Mouse (Mus musculus): ENCODE results near the gene Ubox5.
A peak's percentile ranks its signal among the peaks of the same experiment; 100 is the strongest.
"Not testable (repeated sequence)": the region's sequence is repeated elsewhere in the genome, so short reads cannot be mapped to it uniquely, and the experiment has no call there.

The Ubox5 gene

DNA sequence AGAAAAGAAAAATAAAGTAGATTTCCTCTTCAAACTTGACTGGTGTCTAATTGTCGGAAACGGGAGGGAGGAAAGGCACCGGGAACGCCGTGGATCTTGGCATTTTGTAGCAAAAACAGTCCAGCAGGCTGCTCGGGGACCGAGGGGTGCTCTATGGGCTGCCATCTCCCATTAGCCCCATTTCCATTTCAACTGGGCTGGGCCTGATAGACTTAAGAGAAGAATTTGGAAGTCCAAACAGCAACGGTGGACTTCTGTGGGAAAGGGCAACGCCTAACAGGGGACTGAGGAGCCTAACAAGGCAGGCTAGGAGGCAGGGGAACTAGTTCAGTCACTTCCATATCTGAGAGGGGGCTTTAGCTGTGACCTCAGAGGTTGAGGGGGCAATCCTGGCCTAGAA, 52.8 kb downstream of the Ubox5 start:
- DNase-seq (ENCODE audit: low read depth, low spot score): no peak

DNA sequence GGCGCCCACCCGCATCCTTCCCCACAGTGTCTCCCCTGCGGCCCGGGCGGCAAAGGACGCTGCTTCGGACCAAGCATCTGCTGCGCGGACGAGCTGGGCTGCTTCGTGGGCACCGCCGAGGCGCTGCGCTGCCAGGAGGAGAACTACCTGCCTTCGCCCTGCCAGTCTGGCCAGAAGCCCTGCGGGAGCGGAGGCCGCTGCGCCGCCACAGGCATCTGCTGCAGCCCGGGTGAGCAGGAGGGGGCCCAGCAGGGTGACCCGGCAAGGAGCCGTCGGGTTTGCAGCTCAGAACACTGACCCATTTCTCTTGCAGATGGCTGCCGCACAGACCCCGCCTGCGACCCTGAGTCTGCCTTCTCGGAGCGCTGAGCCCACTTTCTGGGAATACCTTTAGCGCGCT, 53.3 kb downstream of the Ubox5 start:
- not testable (repeated sequence) for DNase-seq (ENCODE audit: low read depth, low spot score)

DNA sequence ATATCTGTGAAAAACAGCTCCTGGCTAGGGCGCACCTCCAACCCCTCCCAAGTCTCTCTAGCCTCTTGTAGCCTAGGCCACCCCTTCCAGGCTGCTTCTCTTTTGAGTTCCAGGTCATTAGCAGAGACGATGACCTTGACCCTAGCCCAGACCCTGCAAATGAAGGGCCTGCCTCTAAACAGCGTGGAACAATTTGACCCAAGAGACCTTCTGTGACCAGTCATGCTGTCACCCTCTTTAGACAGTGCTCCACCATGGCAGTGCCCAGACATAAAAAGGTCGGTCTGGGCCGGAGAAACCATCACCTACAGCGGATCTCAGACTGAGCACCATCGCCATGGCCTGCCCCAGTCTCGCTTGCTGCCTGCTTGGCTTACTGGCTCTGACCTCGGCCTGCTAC, 54.0 kb downstream of the Ubox5 start, which contains the start of gene Oxt:
Gene Oxt (plus strand): TSS at position 301 of the 400 bp plus-strand sequence.
- no peak for DNase-seq (ENCODE audit: low read depth, low spot score)

DNA sequence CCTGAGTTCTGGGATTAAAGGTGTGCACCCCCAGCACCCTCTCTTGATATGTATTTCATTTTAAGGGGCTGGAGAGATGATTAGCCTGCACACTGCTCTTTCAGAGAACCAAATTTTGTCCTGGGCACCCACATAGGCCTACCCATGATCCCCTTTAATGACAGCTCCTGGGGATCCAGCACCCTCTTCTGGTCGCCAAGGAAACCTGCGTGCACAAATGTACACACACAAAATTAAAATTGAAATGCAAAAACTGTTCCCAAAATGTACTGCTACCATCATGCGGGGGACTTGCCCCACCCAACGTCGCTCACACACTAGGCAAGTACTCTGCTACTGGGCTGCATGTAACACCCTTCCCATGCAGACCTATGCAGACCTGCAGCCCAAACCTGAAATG, 54.9 kb downstream of the Ubox5 start:
- no peak for DNase-seq (ENCODE audit: low read depth, low spot score)

DNA sequence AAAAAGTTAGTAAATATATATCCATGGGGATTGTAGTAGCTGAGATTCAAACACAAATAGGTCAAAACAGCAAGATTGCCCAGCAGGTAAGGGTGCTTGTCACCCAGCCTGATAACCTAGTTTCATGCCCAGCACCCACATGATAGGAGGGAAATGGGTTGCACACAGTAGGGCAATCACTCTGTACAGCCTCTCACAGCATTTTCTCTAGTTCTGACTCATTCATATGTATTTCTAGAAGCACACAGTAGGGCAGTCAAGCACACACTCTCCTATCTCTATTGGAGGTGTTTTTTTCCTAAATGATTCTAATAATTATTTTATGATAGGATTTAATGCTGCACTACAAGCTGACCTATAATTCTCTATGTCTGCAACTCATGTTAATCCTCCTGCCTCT, 59.9 kb downstream of the Ubox5 start:
- no peak for DNase-seq (ENCODE audit: low read depth, low spot score)

DNA sequence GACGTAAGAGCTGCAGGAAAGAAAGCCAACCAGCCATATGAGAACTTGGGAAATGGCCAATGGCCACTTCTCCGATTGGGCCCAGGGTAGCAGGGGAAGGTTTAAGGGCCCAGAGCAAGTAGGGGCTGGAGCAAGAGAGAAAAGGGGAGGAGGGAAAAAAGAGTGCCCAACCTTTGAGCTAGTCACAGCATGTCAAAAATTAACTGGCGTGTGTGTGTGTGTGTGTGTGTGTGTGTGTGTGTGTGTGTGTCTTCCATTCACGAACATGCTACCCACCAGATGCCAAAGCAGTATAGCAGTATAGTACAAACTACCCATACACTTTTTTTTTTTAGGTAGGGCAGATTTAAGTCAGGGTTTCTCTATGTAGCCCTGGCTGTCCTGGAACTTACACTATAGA, 60.9 kb downstream of the Ubox5 start:
- no peak for DNase-seq (ENCODE audit: low read depth, low spot score)

DNA sequence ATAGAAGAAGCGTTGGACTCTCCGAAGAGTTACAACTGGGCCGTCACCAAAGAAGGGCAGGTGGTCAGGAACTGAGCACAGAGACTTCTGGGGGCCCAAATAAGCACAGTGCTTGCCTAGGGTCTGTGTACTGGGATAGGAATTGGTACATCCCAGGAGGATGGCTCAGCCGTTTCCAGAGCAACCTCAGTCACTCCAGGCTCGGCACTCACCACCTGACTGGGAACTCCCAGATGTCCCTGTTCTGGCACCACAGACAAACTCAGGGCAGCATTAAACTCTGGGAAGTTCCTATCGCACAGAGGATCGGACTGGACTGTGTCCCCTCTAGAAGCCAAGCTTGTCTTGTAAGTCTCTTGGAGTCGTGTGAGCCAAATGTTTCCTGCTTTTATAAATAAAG, 64.9 kb downstream of the Ubox5 start:
- no peak for DNase-seq (ENCODE audit: low read depth, low spot score)

DNA sequence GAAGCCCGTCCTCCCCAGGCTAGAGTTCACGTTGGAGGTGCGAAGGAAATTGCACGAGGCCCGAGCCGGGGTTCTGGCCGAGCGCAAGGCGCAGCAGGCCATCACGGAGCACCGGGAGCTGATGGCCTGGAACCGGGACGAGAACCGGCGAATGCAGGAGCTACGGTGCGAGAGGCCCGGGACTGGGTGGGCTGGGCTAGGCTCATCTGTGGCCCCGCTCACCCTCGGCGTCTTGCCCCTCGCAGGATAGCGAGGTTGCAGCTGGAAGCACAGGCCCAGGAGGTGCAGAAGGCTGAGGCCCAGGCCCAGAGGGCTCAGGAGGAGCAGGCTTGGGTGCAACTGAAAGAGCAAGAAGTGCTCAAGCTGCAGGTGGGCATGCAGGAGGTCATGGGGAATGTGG, 65.8 kb downstream of the Ubox5 start:
- no peak for DNase-seq (ENCODE audit: low read depth, low spot score)

DNA sequence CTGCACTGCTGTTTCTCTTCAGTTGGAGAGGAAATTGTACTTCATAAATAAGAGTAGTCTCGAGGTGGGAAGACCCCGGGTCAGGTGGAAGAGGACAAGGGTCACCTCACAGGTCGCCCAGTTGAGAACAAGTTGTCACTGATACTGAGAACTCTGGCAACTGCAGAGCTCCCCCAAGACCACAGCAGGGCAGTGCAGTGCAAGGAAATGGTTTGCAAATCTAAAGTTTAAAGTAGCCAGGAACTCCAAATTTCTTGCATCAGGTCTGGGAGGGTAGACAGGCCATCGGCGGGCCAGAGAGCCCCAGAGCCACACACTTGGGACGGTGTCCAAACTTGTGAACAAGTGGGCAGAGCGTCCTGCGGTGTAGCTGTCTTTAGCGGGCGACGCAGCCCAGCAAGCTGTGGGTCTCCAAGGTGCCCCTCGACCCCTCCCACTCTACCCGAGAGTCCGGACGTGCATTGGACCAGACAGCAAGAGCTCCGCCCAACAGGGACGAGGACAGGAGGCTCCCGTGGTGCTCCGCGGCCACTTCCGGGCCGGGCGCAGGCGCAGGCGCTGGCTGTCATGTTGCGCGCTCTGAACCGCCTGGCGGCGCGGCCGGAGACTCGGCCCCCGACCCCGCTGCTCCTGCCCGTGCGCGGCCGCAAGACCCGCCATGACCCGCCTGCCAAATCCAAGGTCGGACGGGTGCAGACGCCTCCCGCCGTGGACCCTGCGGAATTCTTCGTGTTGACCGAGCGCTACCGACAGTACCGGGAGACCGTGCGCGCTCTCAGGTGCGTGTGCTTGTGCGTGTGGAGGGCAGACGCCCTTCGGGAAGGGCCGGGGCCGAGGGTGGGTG, 66.4 kb downstream of the Ubox5 start, which contains the start of gene Mrps26:
Gene Mrps26 (plus strand): TSS at position 531 of the 844 bp plus-strand sequence.
- peak; percentile 93 for DNase-seq (ENCODE audit: low read depth, low spot score)

DNA sequence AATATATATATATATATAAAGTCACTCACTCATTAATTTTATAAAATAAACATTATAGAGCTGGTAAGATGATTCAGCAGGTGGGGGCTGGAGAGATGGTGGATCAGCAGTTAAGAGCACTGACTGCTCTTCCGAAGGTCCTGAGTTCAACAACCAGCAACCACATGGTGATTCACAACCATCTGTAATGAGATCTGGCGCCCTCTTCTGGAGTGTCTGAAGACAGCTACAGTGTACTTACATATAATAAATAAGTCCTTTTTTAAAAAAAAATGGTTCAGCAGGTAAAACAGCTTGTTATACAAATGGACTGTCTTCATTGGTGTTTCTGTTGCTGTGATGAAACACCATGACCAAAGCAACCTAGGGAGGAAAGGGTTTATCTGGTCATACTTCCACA, 71.8 kb downstream of the Ubox5 start:
- DNase-seq (ENCODE audit: low read depth, low spot score): no peak

DNA sequence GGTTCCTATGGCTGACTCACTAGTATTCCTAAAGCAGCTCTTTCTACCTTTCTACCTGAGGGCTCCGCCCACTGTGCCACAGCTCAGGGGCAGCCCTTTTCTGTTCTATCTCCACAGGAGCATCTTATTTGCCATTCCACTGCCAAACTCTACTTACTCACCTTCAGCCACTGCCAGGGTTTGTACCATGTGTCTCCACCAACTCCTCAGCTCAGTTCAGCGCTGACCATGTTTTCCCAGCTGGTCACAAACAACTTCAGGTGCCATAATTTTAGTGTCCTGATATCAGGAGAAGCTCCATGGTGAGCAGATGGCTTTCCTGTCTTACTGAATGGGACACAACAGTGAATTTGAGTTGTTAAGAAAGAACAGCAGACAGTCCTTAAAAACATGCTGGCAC, 72.4 kb downstream of the Ubox5 start:
- no peak for DNase-seq (ENCODE audit: low read depth, low spot score)

DNA sequence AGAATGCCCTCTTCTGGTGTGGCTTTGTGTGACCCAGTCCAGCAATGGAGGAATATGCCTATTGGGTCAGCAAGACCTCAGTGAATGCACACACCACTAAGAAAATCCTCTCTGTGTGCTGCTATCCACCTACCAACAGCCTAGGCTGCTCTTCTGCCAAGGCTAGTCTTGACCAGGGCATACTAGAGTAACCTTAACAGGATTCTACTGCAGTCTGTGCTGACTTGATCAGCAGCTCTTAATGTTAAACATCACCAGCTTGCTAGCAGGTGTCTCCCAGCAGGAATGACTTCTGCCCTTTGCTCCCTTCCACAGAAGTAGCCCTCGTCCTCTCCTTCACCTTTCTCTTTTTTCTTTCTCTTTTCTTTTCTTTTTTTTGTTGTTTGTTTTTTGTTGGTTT, 73.5 kb downstream of the Ubox5 start:
- DNase-seq (ENCODE audit: low read depth, low spot score): no peak

DNA sequence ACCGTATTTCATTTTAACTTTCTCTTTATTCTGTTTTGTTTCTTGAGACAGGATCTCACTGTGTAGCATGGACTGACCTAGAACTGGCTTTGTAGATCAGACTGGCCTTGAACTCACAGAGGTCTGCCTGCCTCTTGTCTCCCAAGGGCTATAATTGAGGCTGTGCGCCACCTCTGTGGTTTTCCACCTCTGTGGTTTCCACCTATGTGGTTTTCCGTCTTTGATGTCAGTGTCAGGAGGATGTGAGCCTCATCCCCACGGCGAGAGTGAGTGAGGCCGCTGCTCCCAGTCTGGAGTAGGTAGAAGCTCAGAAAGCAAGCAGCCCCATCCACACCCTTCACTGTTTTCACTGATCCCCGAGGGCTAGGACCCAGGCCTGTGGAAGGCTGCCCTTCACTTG, 75.0 kb downstream of the Ubox5 start:
- DNase-seq (ENCODE audit: low read depth, low spot score): no peak

DNA sequence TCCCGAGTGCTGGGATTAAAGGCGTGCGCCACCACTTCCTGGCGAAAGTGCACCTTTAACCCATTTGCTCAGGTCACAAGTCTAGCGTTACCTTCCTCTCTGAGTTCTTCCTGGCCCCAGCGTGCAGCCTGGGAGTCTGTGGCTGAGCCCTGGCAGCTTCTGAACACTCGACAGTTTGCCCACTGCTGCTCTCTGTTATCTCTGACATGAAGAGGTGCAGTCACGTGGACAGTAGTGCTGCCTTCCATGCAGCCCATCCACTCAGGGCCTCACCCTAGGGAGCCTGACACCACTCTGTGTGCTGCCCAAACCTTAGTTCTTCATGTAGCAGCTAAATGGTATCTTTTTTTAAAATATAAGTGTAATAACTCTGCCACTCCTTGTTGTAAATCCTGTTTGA, 82.9 kb downstream of the Ubox5 start:
- DNase-seq (ENCODE audit: low read depth, low spot score): no peak

DNA sequence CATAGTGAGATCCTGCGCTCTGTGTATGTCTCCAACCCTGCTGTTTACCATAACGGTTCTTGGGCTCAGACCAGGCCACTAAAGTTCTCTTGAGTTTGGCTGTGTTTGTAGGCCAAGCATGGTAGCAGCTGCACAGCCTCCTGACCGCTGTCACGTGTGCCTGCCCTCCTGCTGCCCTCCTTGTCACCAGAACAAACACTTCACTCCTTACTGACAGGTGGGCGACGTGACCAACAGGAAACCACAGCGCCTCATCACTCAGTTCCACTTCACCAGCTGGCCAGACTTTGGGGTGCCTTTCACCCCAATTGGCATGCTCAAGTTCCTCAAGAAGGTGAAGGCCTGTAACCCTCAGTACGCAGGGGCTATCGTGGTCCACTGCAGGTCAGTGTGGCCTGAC, 89.6 kb downstream of the Ubox5 start:
- DNase-seq (ENCODE audit: low read depth, low spot score): no peak

Measured in skeletal muscle tissue, adult 2 months (tissue).